Mouse (Mus musculus) small intestine, adult 10 weeks (tissue): Measurements from ENCODE around the gene Xrcc1. TPM values are rescaled to one million over a fixed set of nuclear protein-coding genes. Genes with fewer than 3 reads are reported as not detected.

Experiments used
- polyA plus RNA-seq: library from polyadenylated mRNA; stranded (reverse); fragments of 350-450 nt; fragmentation: Illumina TruSeq; extraction: RNeasy Lipid Tissue Mini Kit (QIAGEN cat#74804); gene quantifications from one replicate; pipeline ENCODE4 v1.2.3, GENCODE M21; 2014; ENCODE audit warnings: low replicate concordance

Gene Xrcc1
- polyA plus RNA-seq: 1.2 TPM

GRCm38 (mm10) chr7:24546068-24546614, at the start of gene Xrcc1, which contains the start of gene Pinlyp:
Gene Xrcc1 (plus strand): TSS chr7:24546289.
Gene Pinlyp (minus strand): TSS chr7:24546118.

DNA sequence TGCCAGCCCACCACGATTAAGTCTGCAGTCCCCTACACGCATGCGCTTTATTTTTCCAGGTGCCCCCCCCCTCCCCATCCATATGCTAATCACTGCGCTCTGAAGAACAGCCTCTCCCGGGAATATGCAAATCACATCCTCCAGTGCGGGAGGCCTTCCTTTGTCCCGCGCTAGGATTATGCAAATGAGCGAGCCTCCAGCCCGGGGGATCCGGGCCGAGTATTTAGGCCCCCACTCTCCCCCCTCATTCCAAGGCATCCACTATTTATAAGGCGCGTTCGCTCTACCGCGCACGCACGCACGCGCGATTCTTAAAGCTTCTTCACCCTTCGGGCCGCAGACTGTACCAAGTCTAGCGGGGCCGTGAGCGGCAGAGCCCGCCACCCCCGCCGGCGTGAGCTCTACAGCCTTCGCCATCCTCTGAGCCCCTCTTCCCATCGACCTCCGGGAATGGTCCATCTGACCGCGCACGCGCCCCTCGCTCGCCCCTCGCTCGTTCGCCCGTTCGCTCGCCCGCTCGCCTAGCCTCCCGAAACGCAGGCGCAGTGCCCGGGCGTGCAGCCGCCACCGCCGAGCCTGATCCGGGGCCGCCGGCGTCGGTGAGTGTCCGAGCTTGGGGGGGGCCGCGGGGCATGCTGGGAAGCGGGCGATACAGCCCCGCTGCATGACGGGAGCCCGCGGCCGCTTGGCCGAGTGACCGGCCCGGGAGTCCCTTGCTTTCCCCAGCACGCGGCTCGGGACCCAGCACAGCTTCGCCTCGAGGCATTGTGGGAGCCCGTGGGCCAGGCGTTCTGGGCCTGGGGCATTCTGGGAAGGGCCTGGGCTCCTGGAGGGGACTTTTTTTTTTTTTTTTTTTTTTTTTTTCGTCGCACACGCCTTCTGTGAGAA, 39.0 kb upstream of the Xrcc1 start, which contains the start of gene Zfp428:
TSS of gene Zfp428 (plus strand) at position 169 of the 888 bp plus-strand sequence.

GRCm38 (mm10) chr7:24512355-24512754, 33.7 kb upstream of the Xrcc1 start, which contains the start of gene AC161166.1:
Gene AC161166.1 (minus strand): TSS chr7:24512455.

DNA sequence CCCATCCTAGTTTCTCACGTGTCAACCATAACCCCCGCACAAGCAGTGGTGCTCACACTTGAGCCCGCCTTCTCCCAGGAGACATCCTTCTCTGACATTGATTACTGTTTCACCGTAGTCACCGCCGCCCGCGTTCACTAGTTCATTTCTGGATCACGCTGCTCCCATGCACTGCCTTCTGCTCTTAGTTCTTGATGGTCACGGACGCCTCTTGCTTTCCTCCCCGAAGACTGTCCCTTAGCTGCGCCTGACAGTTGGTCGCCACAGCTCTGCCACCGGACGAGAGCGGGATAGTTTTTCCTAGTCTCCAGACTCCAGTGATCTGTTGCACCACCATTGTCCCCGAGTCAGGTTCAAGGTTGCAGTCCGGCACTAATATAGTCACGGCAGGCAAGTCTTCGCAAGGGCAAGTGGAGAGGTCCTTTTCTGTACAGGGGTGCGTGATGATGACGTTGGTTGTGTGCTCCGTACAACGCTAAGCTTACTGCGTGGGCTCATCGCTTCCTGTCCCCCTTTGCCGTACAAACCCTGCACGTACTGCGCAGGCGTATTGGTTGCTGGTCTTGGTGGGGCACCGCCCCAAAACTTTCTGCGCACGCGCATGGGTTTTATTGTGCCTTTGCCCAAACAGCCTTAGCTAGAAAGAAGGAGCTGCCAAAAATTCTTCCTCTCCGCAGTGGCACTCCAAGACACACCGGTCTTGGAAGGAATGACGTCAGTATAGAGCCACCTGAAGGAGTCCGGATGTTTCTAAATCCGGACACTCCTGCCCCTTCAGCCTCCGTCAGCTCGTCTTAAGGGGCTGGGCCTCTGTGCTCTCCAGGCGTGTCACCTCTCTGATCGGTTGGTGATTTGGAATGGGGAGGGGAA, 15.8 kb upstream of the Xrcc1 start, which contains the start of gene Irgq:
TSS of gene Irgq (plus strand) at position 628 of the 870 bp plus-strand sequence.

GRCm38 (mm10) chr7:24587330-24588105, 41.4 kb downstream of the Xrcc1 start, which contains the start of the genes Ethe1 and Zfp575:
Gene Ethe1 (plus strand): TSS chr7:24587543.
Gene Zfp575 (minus strand): TSS chr7:24587641.

GRCm38 (mm10) chr7:24610144-24610878, 64.2 kb downstream of the Xrcc1 start, which contains the start of gene Phldb3:
Gene Phldb3 (plus strand): TSS chr7:24610763.

Other genes with a start within 250 kb of the Xrcc1 start
- gene Zfp61, start 245.1 kb upstream of the Xrcc1 start, polyA plus RNA-seq: 2.2 TPM
- 0.85 TPM for gene Zfp94, start 229.6 kb upstream of the Xrcc1 start, polyA plus RNA-seq
- gene Tescl, start 212.4 kb upstream of the Xrcc1 start, polyA plus RNA-seq: not detected
- not detected for gene Lypd5, start 197.1 kb upstream of the Xrcc1 start, polyA plus RNA-seq
- gene Kcnn4, start 176.0 kb upstream of the Xrcc1 start, polyA plus RNA-seq: 0.11 TPM
- gene Smg9, start 146.7 kb upstream of the Xrcc1 start, polyA plus RNA-seq: 0.33 TPM
- gene Irgc1, start 94.0 kb upstream of the Xrcc1 start, polyA plus RNA-seq: not detected
- gene Plaur, start 83.8 kb upstream of the Xrcc1 start, polyA plus RNA-seq: 0.30 TPM
- not detected for gene Cadm4, start 64.3 kb upstream of the Xrcc1 start, polyA plus RNA-seq
- not detected for gene Zfp428, start 39.3 kb upstream of the Xrcc1 start, polyA plus RNA-seq
- gene AC161166.1, start 33.8 kb upstream of the Xrcc1 start, polyA plus RNA-seq: not detected
- 4.3 TPM for gene Irgq, start 15.6 kb upstream of the Xrcc1 start, polyA plus RNA-seq
- not detected for gene Pinlyp, start 171 bp upstream of the Xrcc1 start, polyA plus RNA-seq
- 0.48 TPM for gene Ethe1, start 41.3 kb downstream of the Xrcc1 start, polyA plus RNA-seq
- gene Zfp575, start 41.4 kb downstream of the Xrcc1 start, polyA plus RNA-seq: not detected
- not detected for gene Phldb3, start 64.5 kb downstream of the Xrcc1 start, polyA plus RNA-seq
- gene Lypd3, start 90.3 kb downstream of the Xrcc1 start, polyA plus RNA-seq: not detected
- not detected for gene Tex101, start 130.4 kb downstream of the Xrcc1 start, polyA plus RNA-seq
- gene BC049730, start 163.0 kb downstream of the Xrcc1 start, polyA plus RNA-seq: not detected
- not detected for gene Gm4763, start 180.6 kb downstream of the Xrcc1 start, polyA plus RNA-seq
- not detected for gene Cd177, start 214.0 kb downstream of the Xrcc1 start, polyA plus RNA-seq
- gene Ceacam10, start 230.9 kb downstream of the Xrcc1 start, polyA plus RNA-seq: 0.59 TPM